Mouse (Mus musculus) pancreas, adult 10 weeks (tissue): ENCODE measurements around the gene Qtrt2. TPM values are rescaled to one million over a fixed set of nuclear protein-coding genes. Genes with fewer than 3 reads are reported as not detected.

Experiments used
- polyA plus RNA-seq: library from polyadenylated mRNA; stranded (reverse); fragments of 350-450 nt; fragmentation: Illumina TruSeq; extraction: RNeasy Lipid Tissue Mini Kit (QIAGEN cat#74804); gene quantifications from one replicate; pipeline ENCODE4 v1.2.3, GENCODE M21; 2015; ENCODE audit warnings: low read depth, low replicate concordance; ENCODE audit not compliant: insufficient read depth

Qtrt2 gene
- polyA plus RNA-seq: 7.4 TPM

DNA sequence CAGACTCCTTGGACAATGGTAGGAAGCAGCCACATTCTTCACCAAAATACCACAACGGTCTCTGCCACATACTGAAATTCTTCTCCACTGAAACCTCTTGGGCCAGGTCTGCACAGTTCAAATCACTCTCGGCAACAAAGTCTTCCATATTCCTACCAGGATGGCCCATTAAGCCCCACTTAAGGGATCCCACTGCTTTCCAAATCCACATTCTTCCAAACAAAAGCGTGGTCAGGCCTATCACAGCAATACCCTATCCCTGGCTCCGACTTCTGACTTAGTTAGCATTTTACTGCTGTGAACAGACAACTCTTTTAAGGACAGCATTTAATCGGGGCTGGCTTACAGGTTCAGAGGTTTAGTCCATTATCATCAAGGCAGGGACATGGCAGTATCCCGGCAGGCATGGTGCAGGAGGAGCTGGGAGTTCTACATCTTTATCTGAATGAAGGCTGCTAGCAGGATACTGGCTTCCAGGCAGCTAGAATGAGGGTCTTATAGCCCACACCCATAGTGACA lies at the start of gene Qtrt2:
Qtrt2 (minus strand) TSS at position 469 of the 519 bp plus-strand sequence.

GRCm38 (mm10) chr16:43889208-43890004 lies 37.2 kb downstream of the Qtrt2 start, which contains the start of gene Ccdc191:
Gene Ccdc191 (plus strand): TSS chr16:43889800.

Other genes with a start within 250 kb of the Qtrt2 start
- not detected for gene Drd3, start 172.8 kb downstream of the Qtrt2 start, polyA plus RNA-seq
- 6.5 TPM for gene Ccdc191, start 37.0 kb downstream of the Qtrt2 start, polyA plus RNA-seq
- 0.98 TPM for gene Zdhhc23, start 53.0 kb upstream of the Qtrt2 start, polyA plus RNA-seq
- 1.8 TPM for gene Gramd1c, start 136.5 kb upstream of the Qtrt2 start, polyA plus RNA-seq
- 7.3 TPM for gene Atp6v1a, start 212.9 kb upstream of the Qtrt2 start, polyA plus RNA-seq
- 7.6 TPM for gene Naa50, start 213.0 kb upstream of the Qtrt2 start, polyA plus RNA-seq
- gene Usf3, start 246.4 kb upstream of the Qtrt2 start, polyA plus RNA-seq: 2.1 TPM